Mouse (Mus musculus): ENCODE results near the gene Ccnd3.

DNA sequence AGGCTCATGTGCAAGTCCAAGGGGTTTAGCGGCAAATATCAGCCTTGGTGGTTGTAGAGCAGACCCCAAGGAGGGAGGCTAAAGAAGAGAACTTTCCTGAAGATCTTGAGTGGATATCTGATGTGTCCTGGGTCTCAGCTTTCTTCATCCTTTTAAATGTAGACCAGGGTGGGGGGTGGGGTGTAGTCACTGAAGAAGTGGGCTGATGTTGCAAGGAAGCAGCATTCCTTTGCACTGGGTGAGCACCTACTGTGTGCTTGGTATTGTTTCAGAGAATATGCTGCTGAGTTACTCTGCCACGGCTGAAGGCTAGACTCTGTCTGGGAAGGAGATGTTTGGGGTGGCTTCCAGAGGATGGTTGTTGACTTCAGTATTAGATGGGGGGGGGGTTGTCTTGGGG is 715 bp downstream of the Ccnd3 start:
- TF ChIP-seq TAL1 (IDR thresholded peaks at IDR 0.05; ENCODE audit: low read length) (no peak), GATA1 (IDR thresholded peaks at IDR 0.05; ENCODE audit: low read length) (no peak)
